Mouse (Mus musculus): Measurements from ENCODE around the gene Rtn4r.

DNA sequence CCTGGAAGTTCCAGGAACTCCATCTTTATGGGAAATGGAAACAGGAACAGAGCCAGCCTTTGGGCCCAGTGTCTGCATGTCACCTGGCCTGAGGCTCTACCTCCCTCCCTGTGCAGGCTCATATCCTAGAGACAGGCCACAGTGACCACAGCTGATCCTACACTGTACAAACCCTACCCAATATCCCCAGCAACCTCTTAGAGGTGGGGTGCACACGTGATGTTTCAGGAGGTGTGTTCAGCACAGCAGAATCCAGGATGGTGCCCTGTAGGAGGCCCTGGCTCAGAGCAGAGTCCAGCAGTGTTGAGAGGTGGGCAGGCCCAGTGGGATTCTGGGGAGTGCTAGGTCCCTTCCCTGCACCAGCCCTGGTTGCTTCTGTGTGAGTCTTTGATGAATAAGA lies 4.0 kb upstream of the Rtn4r start:
- TF ChIP-seq CTCF (IDR thresholded peaks at IDR 0.05; ENCODE audit: low read depth, low read length) (no peak), POLR2A (IDR thresholded peaks at IDR 0.05; ENCODE audit: borderline replicate concordance, low read depth, low read length) (no peak)
